Mouse (Mus musculus): ENCODE measurements around the gene Tmem160. TPM values are rescaled to one million over a fixed set of nuclear protein-coding genes. Genes with fewer than 3 reads are reported as not detected.

Gene Tmem160
- total and polyA plus RNA-seq, 3 experiments, result 30.9 to 89.1 (median 48.9) TPM

DNA sequence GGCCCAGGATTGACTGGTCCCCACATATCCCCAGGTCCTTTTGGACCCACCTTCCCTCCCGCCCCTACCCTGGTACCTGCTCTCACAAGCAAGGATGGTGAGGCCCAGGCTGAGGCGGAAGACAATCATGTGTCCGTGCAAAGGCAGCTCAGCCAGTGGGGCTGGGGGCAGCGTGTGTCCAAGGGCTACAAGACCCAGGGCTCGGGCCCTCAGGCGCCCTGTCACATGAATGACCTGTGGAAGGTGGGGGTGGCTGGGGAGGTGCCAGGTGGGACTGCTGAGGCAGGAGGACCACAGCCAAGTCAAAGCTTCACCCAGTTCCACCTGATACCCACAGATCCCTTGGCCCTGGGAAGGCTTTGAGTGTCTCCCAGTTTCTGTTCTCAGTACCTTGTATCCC is 9.1 kb downstream of the Tmem160 start:
- H3K4me2 ChIP-seq (ENCODE audit: insufficient read depth, low read depth, poor library complexity, severe bottlenecking), result no peak overlapping the region
- TF ChIP-seq JUN (IDR thresholded peaks at IDR 0.05; ENCODE audit: insufficient read depth, low read depth, low read length) (no peak), GABPA (IDR thresholded peaks at IDR 0.05; ENCODE audit: insufficient replicate concordance, low read depth, low read length) (no peak), MXI1 (IDR thresholded peaks at IDR 0.05; ENCODE audit: low read depth, low read length) (no peak), PAX5 (IDR thresholded peaks at IDR 0.05; ENCODE audit: low read length) (no peak), JUND (conservative IDR thresholded peaks at IDR 0.05; ENCODE audit: low read depth, low read length) (no peak), NELFE (IDR thresholded peaks at IDR 0.05; ENCODE audit: low read depth, low read length) (no peak), MEF2A (IDR thresholded peaks at IDR 0.05; ENCODE audit: borderline replicate concordance, low read depth, low read length) (no peak), EP300 (IDR thresholded peaks at IDR 0.05; ENCODE audit: low read length) (no peak), ETS1 (conservative IDR thresholded peaks at IDR 0.05; ENCODE audit: low read depth, low read length) (no peak), POLR2AphosphoS2 (IDR thresholded peaks at IDR 0.05; ENCODE audit: low read depth, low read length) (no peak), NRF1 (IDR thresholded peaks at IDR 0.05; ENCODE audit: low read depth, low read length) (no peak), POLR2A (IDR thresholded peaks at IDR 0.05; ENCODE audit: low read depth, low read length) (no peak), MAFK (IDR thresholded peaks at IDR 0.05; ENCODE audit: insufficient replicate concordance, low read length) (no peak), MYC (IDR thresholded peaks at IDR 0.05; ENCODE audit: low read depth, low read length) (no peak), ZMIZ1 (IDR thresholded peaks at IDR 0.05; ENCODE audit: low read depth, low read length) (no peak), RCOR1 (conservative IDR thresholded peaks at IDR 0.05; ENCODE audit: low read depth, low read length) (no peak), CHD1 (IDR thresholded peaks at IDR 0.05; ENCODE audit: low read depth, low read length) (no peak), USF1 (IDR thresholded peaks at IDR 0.05; ENCODE audit: low read depth, low read length) (no peak), MAZ (IDR thresholded peaks at IDR 0.05; ENCODE audit: low read depth, low read length) (no peak), HCFC1 (IDR thresholded peaks at IDR 0.05; ENCODE audit: low read depth, low read length) (no peak)
- no peak for DNase-seq (ENCODE audit: extremely low read depth)
- H3K79me2 ChIP-seq (replicated peaks; ENCODE audit: control insufficient read depth, extremely low read depth, insufficient read depth, poor library complexity, severe bottlenecking), result no peaks in the 10 kb centered on the region
- H3K4me1 ChIP-seq (ENCODE audit: control insufficient read depth in 1 of 2, insufficient read depth in 2 of 2), result peaks cover 5 to 6% of the 10 kb centered on the region in 2 experiments; a peak in 3 of 4 replicates
- dilution Hi-C loops (cut with MboI; ENCODE audit: extremely low pct_ligation_motif_present, extremely low pct_unique_long_range_greater_than_20kb, low sequenced_read_pairs) (no loop called here), in situ Hi-C loops (cut with MboI; ENCODE audit: low pct_ligation_motif_present, low pct_unique_long_range_greater_than_20kb, low sequenced_read_pairs) (no loop called here)
- H3K27me3 ChIP-seq (replicated peaks), result peaks cover 3% of the 10 kb centered on the region
- no peak overlapping the region for H3K27ac ChIP-seq (ENCODE audit: insufficient read depth, low read depth)
- peaks cover 0 to 25% of the 10 kb centered on the region in 2 experiments for H3K36me3 ChIP-seq (replicated peaks in 1 of 2; ENCODE audit: control insufficient read depth in 1 of 2, insufficient read depth in 1 of 2, low read length in 1 of 2)
- H3K9ac ChIP-seq (ENCODE audit: insufficient read depth, low read depth), result no peak overlapping the region
- no peaks in the 10 kb centered on the region for H3K9me3 ChIP-seq (replicated peaks; ENCODE audit: low read length)
- no peak overlapping the region for H3K4me3 ChIP-seq (replicated peaks in 1 of 3; ENCODE audit: low read depth in 2 of 3, low read length in 2 of 3, poor library complexity in 1 of 3)

DNA sequence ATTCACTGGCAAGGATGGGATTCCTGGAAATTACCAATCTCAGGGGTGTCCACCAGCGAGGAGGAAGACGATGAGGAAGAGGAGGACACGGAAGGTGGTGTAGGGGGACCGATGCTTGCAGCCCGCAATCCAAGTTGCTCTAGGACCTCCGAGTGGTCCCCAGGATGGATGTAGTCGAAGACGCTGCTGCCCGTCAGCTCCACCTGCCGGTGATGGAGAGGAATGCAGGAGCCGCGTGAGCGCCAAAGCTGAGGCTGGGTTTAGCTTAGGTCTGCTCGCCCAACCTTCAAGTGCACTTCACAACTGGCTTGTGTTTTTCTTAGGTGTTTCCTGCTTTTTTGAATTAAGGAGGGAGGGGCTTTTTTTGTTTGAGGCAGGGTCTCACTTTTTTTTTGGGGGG is 10.6 kb downstream of the Tmem160 start:
- Histone ChIP-seq H3K79me2 (replicated peaks; ENCODE audit: control insufficient read depth, extremely low read depth, insufficient read depth, poor library complexity, severe bottlenecking) (no peaks in the 10 kb centered on the region), H3K27me3 (replicated peaks) (peaks cover 3% of the 10 kb centered on the region), H3K4me3 (replicated peaks in 1 of 3; ENCODE audit: low read depth in 2 of 3, low read length in 2 of 3, poor library complexity in 1 of 3) (no peak overlapping the region), H3K4me1 (ENCODE audit: control insufficient read depth in 1 of 2, insufficient read depth in 2 of 2) (peaks cover 5 to 6% of the 10 kb centered on the region in 2 experiments; a peak in 3 of 4 replicates), H3K27ac (ENCODE audit: insufficient read depth, low read depth) (no peak overlapping the region), H3K4me2 (ENCODE audit: insufficient read depth, low read depth, poor library complexity, severe bottlenecking) (no peak overlapping the region), H3K9ac (ENCODE audit: insufficient read depth, low read depth) (no peak overlapping the region), H3K36me3 (replicated peaks in 1 of 2; ENCODE audit: control insufficient read depth in 1 of 2, insufficient read depth in 1 of 2, low read length in 1 of 2) (peaks cover 0 to 10% of the 10 kb centered on the region in 2 experiments), H3K9me3 (replicated peaks; ENCODE audit: low read length) (no peaks in the 10 kb centered on the region)
- in situ Hi-C loops (cut with MboI; ENCODE audit: low pct_ligation_motif_present, low pct_unique_long_range_greater_than_20kb, low sequenced_read_pairs), result no loop called here
- TF ChIP-seq BHLHE40 (IDR thresholded peaks at IDR 0.05; ENCODE audit: low read depth, low read length) (no peak), TCF12 (IDR thresholded peaks at IDR 0.05; ENCODE audit: low read depth, low read length) (peak; percentile 14; the same call in 1 of the 2 replicates), RAD21 (IDR thresholded peaks at IDR 0.05; ENCODE audit: low read depth, low read length) (peak; percentile 58), JUND (conservative IDR thresholded peaks at IDR 0.05; ENCODE audit: low read depth, low read length) (no peak), SMC3 (IDR thresholded peaks at IDR 0.05; ENCODE audit: low read depth, low read length) (peak; percentile 78), POLR2A (IDR thresholded peaks at IDR 0.05; ENCODE audit: low read depth, low read length) (no peak), ELF1 (IDR thresholded peaks at IDR 0.05; ENCODE audit: low read depth, low read length) (no peak), ZC3H11A (IDR thresholded peaks at IDR 0.05; ENCODE audit: low read depth, low read length) (no peak), EP300 (IDR thresholded peaks at IDR 0.05; ENCODE audit: low read length) (no peak), CTCF (conservative IDR thresholded peaks at IDR 0.05 in 1 of 2, IDR thresholded peaks at IDR 0.05 in 1 of 2; ENCODE audit: low read depth in 2 of 2, low read length in 2 of 2) (peak; percentile 82 to 87), RCOR1 (conservative IDR thresholded peaks at IDR 0.05; ENCODE audit: low read depth, low read length) (peak; percentile 60; the same call in 1 of the 2 replicates), MYC (IDR thresholded peaks at IDR 0.05; ENCODE audit: low read depth, low read length) (no peak), IRF4 (IDR thresholded peaks at IDR 0.05; ENCODE audit: low read depth, low read length) (no peak), HCFC1 (IDR thresholded peaks at IDR 0.05; ENCODE audit: low read depth, low read length) (no peak), CHD2 (IDR thresholded peaks at IDR 0.05; ENCODE audit: low read length) (no peak), NRF1 (IDR thresholded peaks at IDR 0.05; ENCODE audit: low read depth, low read length) (no peak), ETS1 (conservative IDR thresholded peaks at IDR 0.05; ENCODE audit: low read depth, low read length) (no peak), USF1 (IDR thresholded peaks at IDR 0.05; ENCODE audit: low read depth, low read length) (no peak), MAZ (IDR thresholded peaks at IDR 0.05; ENCODE audit: low read depth, low read length) (no peak), ZNF384 (IDR thresholded peaks at IDR 0.05; ENCODE audit: low read depth, low read length) (no peak), CHD1 (IDR thresholded peaks at IDR 0.05; ENCODE audit: low read depth, low read length) (no peak)
- DNase-seq (ENCODE audit: extremely low read depth), result peak; percentile 71
- dilution Hi-C loops (cut with MboI; ENCODE audit: extremely low pct_ligation_motif_present, extremely low pct_unique_long_range_greater_than_20kb, low sequenced_read_pairs), result no loop called here

Data from CH12.LX (cell line).